Mouse (Mus musculus) CD8-positive naive resting alpha-beta T cell, adult 2 months (primary cell): ENCODE measurements around the gene Rhox1.
"Not testable (repeated sequence)": the region's sequence is repeated elsewhere in the genome, so short reads cannot be mapped to it uniquely, and the experiment has no call there.

Experiments
- DNase-seq, 2 experiments: peaks; one replicate each; pipeline ENCODE4 v3.0.0; 2022; ENCODE audit warnings: low read depth in 2 of 2, low spot score in 2 of 2

Gene Rhox1

GRCm38 (mm10) chrX:37222158-37222557, at the start of gene Rhox1:
Gene Rhox1 (minus strand): TSS chrX:37222258.
- not testable (repeated sequence) for DNase-seq

GRCm38 (mm10) chrX:37265038-37265437, 43.0 kb upstream of the Rhox1 start, which contains the start of gene Rhox4a:
Gene Rhox4a (plus strand): TSS chrX:37265338.
- DNase-seq: not testable (repeated sequence)

GRCm38 (mm10) chrX:37249619-37250018, 27.6 kb upstream of the Rhox1 start, which contains the start of gene Rhox3a:
Gene Rhox3a (plus strand): TSS chrX:37249919.
- DNase-seq: not testable (repeated sequence)

GRCm38 (mm10) chrX:37244676-37245075, 22.6 kb upstream of the Rhox1 start, which contains the start of gene Rhox2a:
Gene Rhox2a (plus strand): TSS chrX:37244976.
- DNase-seq: not testable (repeated sequence)

GRCm38 (mm10) chrX:37210941-37211340, 11.1 kb downstream of the Rhox1 start, which contains the start of gene Gm9:
Gene Gm9 (minus strand): TSS chrX:37211041.
- no peak for DNase-seq

GRCm38 (mm10) chrX:37198676-37199075, 23.4 kb downstream of the Rhox1 start:
- DNase-seq: no peak

- DNase-seq: no peak
These were observed 30.2 kb downstream of the Rhox1 start for GRCm38 (mm10) chrX:37191744-37192379.

GRCm38 (mm10) chrX:37191105-37191743, 30.8 kb downstream of the Rhox1 start, which contains the start of the genes Ndufa1 and Rnf113a1:
Gene Ndufa1 (minus strand): TSS chrX:37191163.
Gene Rnf113a1 (plus strand): TSS chrX:37191245.
- DNase-seq: peak; percentile 63 to 71

GRCm38 (mm10) chrX:37190755-37191104, 31.3 kb downstream of the Rhox1 start:
- DNase-seq: no peak

- not testable (repeated sequence) for DNase-seq
These were observed 37.7 kb downstream of the Rhox1 start for GRCm38 (mm10) chrX:37184401-37184800.

GRCm38 (mm10) chrX:37168742-37169141, 53.3 kb downstream of the Rhox1 start, which contains the start of gene Akap14:
Gene Akap14 (minus strand): TSS chrX:37168842.
- DNase-seq: no peak

GRCm38 (mm10) chrX:37167085-37167484, 55.0 kb downstream of the Rhox1 start:
- peak in 1 of 2 experiments; percentile 40 for DNase-seq
